In genomic region chr10:93288336-93288735, GRCm38 (mm10) we compare ENCODE assay signal across 10 mouse cellular contexts. TPM values are rescaled to one million over a fixed set of nuclear protein-coding genes. Genes with fewer than 3 reads are reported as not detected.
DNase-seq lines count a peak whose midpoint lies in the region; ATAC-seq lines count a peak whose summit lies in the region.
"Had no signal": no experiment of that assay in that cellular context is flagged by ENCODE, and none has a peak within 500 bp of the region (broad histone marks: within the 10 kb centered on the region; RNA-seq: fewer than 3 reads in every experiment).

No protein-coding gene starts in this region.

- DNase-seq in heart, adult 9 months (ENCODE audit: low spot score in 2 of 2) = no peak
- peak; percentile 37 for DNase-seq in midbrain, embryonic 14.5 days
- DNase-seq in brain, adult 2 months (ENCODE audit: low read depth, low spot score) = peak; percentile 82
- peak; percentile 50 for DNase-seq in right cerebral cortex, postnatal 4 days
- DNase-seq in hindbrain, embryonic 11.5 days (ENCODE audit: low spot score) = no peak

- H3K4me3 ChIP-seq in heart, embryonic 13.5 days = no peak overlapping the region
- H3K4me3 ChIP-seq in midbrain, embryonic 14.5 days (replicated peaks; ENCODE audit: low read depth, low read length) = no peak overlapping the region
- H3K4me3 ChIP-seq in midbrain, embryonic 13.5 days (replicated peaks) = no peak overlapping the region
- no peak overlapping the region for H3K4me3 ChIP-seq in hindbrain, embryonic 11.5 days (ENCODE audit: low read depth, low read length)
- no peak overlapping the region for H3K4me3 ChIP-seq in midbrain, embryonic 16.5 days (ENCODE audit: low read depth, low read length)
- H3K4me3 ChIP-seq: hindbrain, embryonic 10.5 days; limb, embryonic 12.5 days had no signal

- H3K27me3 ChIP-seq in heart, embryonic 13.5 days (replicated peaks) = no peaks in the 10 kb centered on the region
- H3K27me3 ChIP-seq in midbrain, embryonic 14.5 days (ENCODE audit: control insufficient read depth, insufficient read depth, low read length) = no peaks in the 10 kb centered on the region
- no peaks in the 10 kb centered on the region for H3K27me3 ChIP-seq in midbrain, embryonic 13.5 days
- no peaks in the 10 kb centered on the region for H3K27me3 ChIP-seq in hindbrain, embryonic 11.5 days (ENCODE audit: control insufficient read depth, insufficient read depth, low read length)
- H3K27me3 ChIP-seq in midbrain, embryonic 16.5 days (ENCODE audit: control insufficient read depth, insufficient read depth, low read depth, low read length) = no peaks in the 10 kb centered on the region
- H3K27me3 ChIP-seq: limb, embryonic 12.5 days had no signal

- H3K4me2 ChIP-seq in heart, embryonic 13.5 days = peak overlapping the region; percentile 11; the same call in 1 of the 2 replicates
- no peak overlapping the region for H3K4me2 ChIP-seq in midbrain, embryonic 14.5 days (ENCODE audit: low read length)
- no peak overlapping the region for H3K4me2 ChIP-seq in midbrain, embryonic 13.5 days (replicated peaks)
- H3K4me2 ChIP-seq in hindbrain, embryonic 11.5 days (replicated peaks; ENCODE audit: low read depth, low read length) = no peak overlapping the region
- no peak overlapping the region for H3K4me2 ChIP-seq in midbrain, embryonic 16.5 days (ENCODE audit: low read length)
- H3K4me2 ChIP-seq: limb, embryonic 12.5 days had no signal

- no peak overlapping the region for H3K9ac ChIP-seq in heart, embryonic 13.5 days
- no peak overlapping the region for H3K9ac ChIP-seq in midbrain, embryonic 14.5 days (replicated peaks; ENCODE audit: low read length)
- no peak overlapping the region for H3K9ac ChIP-seq in midbrain, embryonic 13.5 days (replicated peaks)
- H3K9ac ChIP-seq in hindbrain, embryonic 11.5 days (ENCODE audit: low read depth, low read length) = no peak overlapping the region
- no peak overlapping the region for H3K9ac ChIP-seq in midbrain, embryonic 16.5 days (ENCODE audit: low read depth, low read length)
- H3K9ac ChIP-seq: limb, embryonic 12.5 days had no signal

- H3K9me3 ChIP-seq in heart, embryonic 13.5 days = no peaks in the 10 kb centered on the region
- H3K9me3 ChIP-seq in midbrain, embryonic 14.5 days (ENCODE audit: control insufficient read depth, low read length) = no peaks in the 10 kb centered on the region
- no peaks in the 10 kb centered on the region for H3K9me3 ChIP-seq in midbrain, embryonic 13.5 days
- H3K9me3 ChIP-seq in hindbrain, embryonic 11.5 days (ENCODE audit: control insufficient read depth, low read length) = no peaks in the 10 kb centered on the region
- no peaks in the 10 kb centered on the region for H3K9me3 ChIP-seq in midbrain, embryonic 16.5 days (replicated peaks; ENCODE audit: control insufficient read depth, low read length, poor library complexity, severe bottlenecking)
- H3K9me3 ChIP-seq: hindbrain, embryonic 10.5 days had no signal

- WGBS in heart, embryonic 13.5 days = 23% methylated on average over 4 of the region's 4 CpGs
- 74% methylated on average over 4 of the region's 4 CpGs for WGBS in midbrain, embryonic 14.5 days
- WGBS in midbrain, embryonic 13.5 days = 82% methylated on average over 4 of the region's 4 CpGs
- 92% methylated on average over 4 of the region's 4 CpGs for WGBS in hindbrain, embryonic 11.5 days
- WGBS in midbrain, embryonic 16.5 days = 62% methylated on average over 4 of the region's 4 CpGs

- peaks cover 62% of the 10 kb centered on the region for H3K4me1 ChIP-seq in heart, embryonic 13.5 days
- H3K4me1 ChIP-seq in midbrain, embryonic 14.5 days (ENCODE audit: control insufficient read depth, insufficient read depth, low read length) = 0 out of 2 replicates have a peak, but pooled peaks cover 4% of the 10 kb centered on the region
- H3K4me1 ChIP-seq in midbrain, embryonic 13.5 days (replicated peaks) = peaks cover 10% of the 10 kb centered on the region; the same call in 1 of the 2 replicates
- no peaks in the 10 kb centered on the region for H3K4me1 ChIP-seq in hindbrain, embryonic 11.5 days (replicated peaks; ENCODE audit: control insufficient read depth, insufficient read depth, low read length)
- peaks cover 2% of the 10 kb centered on the region; the same call in 1 of the 2 replicates for H3K4me1 ChIP-seq in midbrain, embryonic 16.5 days (ENCODE audit: control insufficient read depth, insufficient read depth, low read length)

- ATAC-seq in heart, embryonic 13.5 days (ENCODE audit: extremely low read depth, insufficient number of reproducible peaks, low FRiP score, low TSS enrichment) = no peak
- ATAC-seq in midbrain, embryonic 14.5 days (ENCODE audit: low FRiP score, low TSS enrichment) = no peak
- ATAC-seq in midbrain, embryonic 13.5 days = no peak
- ATAC-seq in hindbrain, embryonic 11.5 days (ENCODE audit: low FRiP score) = no peak
- no peak for ATAC-seq in midbrain, embryonic 16.5 days

- H3K36me3 ChIP-seq in heart, embryonic 13.5 days = peaks cover 22% of the 10 kb centered on the region
- H3K36me3 ChIP-seq in midbrain, embryonic 14.5 days (ENCODE audit: control insufficient read depth, insufficient read depth, low read length) = no peaks in the 10 kb centered on the region
- H3K36me3 ChIP-seq in midbrain, embryonic 13.5 days = no peaks in the 10 kb centered on the region
- H3K36me3 ChIP-seq in hindbrain, embryonic 11.5 days (ENCODE audit: control insufficient read depth, insufficient read depth, low read length) = no peaks in the 10 kb centered on the region
- no peaks in the 10 kb centered on the region for H3K36me3 ChIP-seq in midbrain, embryonic 16.5 days (ENCODE audit: control insufficient read depth, insufficient read depth, low read length)

- peak overlapping the region; percentile 66 for H3K27ac ChIP-seq in heart, embryonic 13.5 days (replicated peaks)
- H3K27ac ChIP-seq in midbrain, embryonic 14.5 days (replicated peaks; ENCODE audit: low read depth, low read length) = no peak overlapping the region
- no peak overlapping the region for H3K27ac ChIP-seq in midbrain, embryonic 13.5 days
- H3K27ac ChIP-seq in hindbrain, embryonic 11.5 days (ENCODE audit: low read depth, low read length) = no peak overlapping the region
- no peak overlapping the region for H3K27ac ChIP-seq in midbrain, embryonic 16.5 days (ENCODE audit: low read length)
- H3K27ac ChIP-seq: hindbrain, embryonic 10.5 days; limb, embryonic 12.5 days had no signal

RNA-seq across cellular contexts. Expression of gene Elk3, which starts 22.6 kb away (rescaled TPM):
- polyA plus RNA-seq in heart, embryonic 13.5 days (2015; fragmentation: Nextera tagmentation; extraction: Ambion mirVana) = 34.5 and 38.3 TPM in 2 replicates
- polyA plus RNA-seq in midbrain, embryonic 14.5 days (2014; fragmentation: Nextera tagmentation; extraction: Ambion mirVana) = 4.4 and 8.8 TPM in 2 replicates
- polyA plus RNA-seq in midbrain, embryonic 13.5 days (2015; fragmentation: Nextera tagmentation; extraction: Ambion mirVana) = 7.7 and 8.5 TPM in 2 replicates
- 16.0 and 22.8 TPM in 2 replicates for polyA plus RNA-seq in hindbrain, embryonic 11.5 days (2014; fragmentation: Nextera tagmentation; extraction: Ambion mirVana)
- polyA plus RNA-seq in midbrain, embryonic 16.5 days (2015; fragmentation: Nextera tagmentation; extraction: Ambion mirVana) = 6.4 and 6.5 TPM in 2 replicates

Comparison
In these comparisons a context has a peak if more than half of its experiments do, and no peak if none do; other contexts are left out.
1. DNase-seq: peak in midbrain, embryonic 14.5 days (single experiment), brain, adult 2 months (single experiment) and right cerebral cortex, postnatal 4 days (single experiment); none in heart, adult 9 months (0 of 2) and hindbrain, embryonic 11.5 days (single experiment).